Mouse (Mus musculus) gastrocnemius, postnatal 36 days (tissue): ENCODE data around the gene Dlec1. TPM values are rescaled to one million over a fixed set of nuclear protein-coding genes. Genes with fewer than 3 reads are reported as not detected.

Experiments used
- DNase-seq, 2 experiments: peaks; one replicate each; pipeline ENCODE4 v3.0.0; 2022
- intact Hi-C: fragments of 180-260 bp; cut with DNase I; formaldehyde crosslinking; loops from one replicate; pipeline ENCODE4 v1.15.1; 2025
- total RNA-seq, 2 experiments: library from RNA; stranded (reverse); gene quantifications; 2 replicates each; pipeline ENCODE4 v1.2.3; 2021

Dlec1 gene
- total RNA-seq, 2 experiments from 2014 or later, result not detected

DNA sequence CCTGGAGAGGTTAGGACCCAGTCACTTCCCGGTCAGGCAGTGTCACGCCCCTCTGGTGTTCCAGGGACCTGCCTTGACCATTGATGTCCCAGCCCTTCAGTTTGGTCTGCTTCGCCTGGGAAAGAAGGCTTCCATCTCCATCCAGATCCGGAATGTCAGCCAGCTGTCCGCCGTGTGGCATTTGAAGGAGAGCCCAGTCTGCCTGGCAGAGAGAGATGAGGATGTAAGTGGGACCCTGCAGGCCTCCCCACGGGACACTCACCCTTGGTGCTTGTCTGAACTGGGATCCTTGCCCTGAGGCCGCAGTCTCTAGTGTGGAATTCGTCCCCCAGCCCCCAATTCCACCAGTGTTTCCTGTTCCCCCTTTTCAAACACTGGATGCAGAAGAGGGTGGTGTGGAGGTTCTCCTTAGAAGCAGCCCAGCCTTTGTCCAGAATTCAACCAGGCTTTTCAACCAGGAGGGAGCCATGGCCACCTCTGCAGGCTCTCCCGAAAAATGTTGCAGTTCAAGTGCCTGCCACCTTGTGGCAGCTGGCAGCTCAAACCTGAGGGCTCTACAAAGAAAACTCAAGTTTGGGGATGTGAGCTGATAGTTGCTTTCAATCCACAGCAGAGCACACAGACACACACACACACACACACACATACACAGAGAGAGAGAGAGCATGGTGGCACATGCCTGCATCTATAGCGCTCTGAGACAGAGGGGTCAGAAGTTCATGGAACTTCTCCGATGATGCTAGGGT is 26.3 kb downstream of the Dlec1 start:
- no peak for DNase-seq
- intact Hi-C loops, result no loop called here

DNA sequence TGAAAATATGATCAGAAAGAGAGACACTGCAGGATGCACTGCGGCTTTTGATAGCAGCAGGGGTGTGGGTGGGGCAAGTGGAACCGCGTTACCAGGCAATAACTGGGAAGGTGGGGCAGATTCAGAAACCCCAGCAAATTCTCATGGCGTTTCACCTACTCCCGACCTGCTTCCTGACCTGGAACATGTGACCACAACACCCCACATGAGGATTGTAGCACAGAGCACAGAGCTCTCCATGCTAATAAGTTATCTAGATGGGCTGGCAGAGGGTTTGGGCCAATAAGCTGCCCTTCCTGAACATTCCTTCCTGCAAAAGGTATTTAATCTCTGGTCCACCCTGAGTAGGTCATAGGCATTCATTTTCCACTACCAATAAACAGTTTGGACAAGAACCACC is 28.4 kb downstream of the Dlec1 start:
- no peak for DNase-seq
- intact Hi-C loops, result no loop called here

DNA sequence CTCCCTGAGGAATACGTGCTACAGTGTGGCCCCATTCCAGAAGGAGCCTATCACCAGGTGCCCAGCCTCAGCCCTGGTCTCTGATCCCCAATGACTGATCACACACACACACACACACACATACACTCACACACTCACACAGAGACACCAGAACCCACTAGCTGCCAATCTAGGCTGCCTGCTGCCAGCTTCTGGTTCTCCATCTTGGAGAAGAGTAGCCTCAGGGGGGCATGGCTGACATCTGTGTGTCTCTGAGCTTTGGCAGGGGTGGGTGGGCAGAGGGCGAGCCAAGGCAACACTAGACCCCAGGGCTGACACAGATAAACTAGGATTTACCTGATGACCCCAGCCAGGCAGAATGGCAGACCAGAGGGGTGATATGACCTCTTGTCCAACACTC is 36.6 kb downstream of the Dlec1 start:
- intact Hi-C loops, result no loop called here
- DNase-seq, result no peak

DNA sequence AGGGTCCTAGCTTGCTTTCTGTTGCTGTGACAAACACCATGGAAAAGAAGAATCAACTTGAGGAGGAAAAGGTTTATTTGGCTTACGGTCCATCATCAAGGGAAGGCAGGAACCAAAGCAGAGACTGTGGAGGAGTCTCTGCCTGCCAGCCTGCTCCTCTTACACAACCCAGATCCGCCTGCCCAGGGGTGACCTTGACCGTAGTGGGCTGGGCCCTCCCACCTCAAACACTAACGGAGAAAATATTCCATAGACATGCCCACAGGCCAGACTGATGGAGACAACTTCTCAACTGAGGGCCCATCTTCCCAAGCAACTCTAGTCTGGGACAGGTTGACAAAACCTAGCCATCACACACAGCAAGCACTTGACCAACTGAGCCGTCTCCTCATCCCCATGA is 39.8 kb downstream of the Dlec1 start:
- intact Hi-C loops, result no loop called here
- no peak for DNase-seq

DNA sequence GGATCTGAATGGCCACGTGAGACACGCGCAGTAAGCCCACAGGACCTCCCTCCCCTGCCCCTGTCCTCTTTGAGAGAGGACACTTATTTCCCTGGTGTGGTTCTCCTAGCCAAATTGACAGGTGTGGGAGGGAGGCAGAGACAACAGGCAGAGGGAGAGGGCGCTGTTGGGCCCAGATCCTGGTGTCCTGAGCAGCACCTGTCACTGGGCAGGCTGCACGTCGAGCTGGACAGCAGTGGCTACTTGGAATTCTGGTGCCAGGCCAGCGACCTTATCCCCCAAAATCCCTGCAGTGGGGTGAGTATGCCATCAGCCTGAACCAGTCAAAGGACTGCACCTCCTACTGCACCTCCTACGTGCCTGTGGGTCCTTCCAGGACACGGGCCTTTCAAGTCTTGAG is 41.1 kb downstream of the Dlec1 start:
- intact Hi-C loops, result no loop called here
- DNase-seq, result no peak

DNA sequence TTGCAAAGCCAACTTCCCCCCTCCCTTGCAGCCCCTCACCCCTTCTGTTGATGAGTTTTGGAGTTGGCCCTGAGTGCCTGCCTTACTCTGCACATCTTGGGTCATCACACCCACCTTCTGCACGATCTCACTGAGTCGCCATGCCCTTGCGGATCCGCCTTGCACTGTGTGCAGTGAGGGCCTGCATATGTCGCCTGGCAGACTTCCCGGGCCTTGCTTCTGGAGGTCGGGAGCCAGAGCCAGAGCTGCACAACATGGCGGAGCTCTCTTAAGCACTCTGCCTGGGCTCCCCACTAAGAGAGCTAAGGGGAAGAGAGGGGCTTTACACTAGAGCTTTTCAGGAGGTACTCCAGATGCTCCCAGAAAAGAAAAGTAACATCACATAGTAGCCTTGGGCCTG is 42.4 kb downstream of the Dlec1 start:
- intact Hi-C loops, result no loop called here
- no peak for DNase-seq

DNA sequence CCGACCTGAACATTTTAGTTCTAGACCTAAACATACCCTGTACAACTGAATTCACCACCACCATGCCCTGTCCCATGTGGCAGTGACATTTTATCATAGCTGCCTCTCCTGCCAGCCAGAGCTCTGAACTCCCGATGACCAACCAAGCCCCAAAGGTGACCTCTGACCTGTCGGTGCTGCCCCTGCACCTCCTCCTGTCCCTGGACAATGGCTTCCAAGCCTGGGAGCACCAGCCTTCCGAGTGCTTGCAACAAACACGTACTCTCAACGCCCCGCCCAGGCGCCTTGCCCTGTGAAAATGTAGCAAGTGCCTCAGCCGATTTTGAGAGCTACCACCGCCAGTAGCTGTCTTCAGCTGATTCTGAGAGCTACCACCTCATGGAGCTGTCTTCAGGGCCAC is 42.9 kb downstream of the Dlec1 start:
- intact Hi-C loops, result no loop called here
- DNase-seq, result no peak

DNA sequence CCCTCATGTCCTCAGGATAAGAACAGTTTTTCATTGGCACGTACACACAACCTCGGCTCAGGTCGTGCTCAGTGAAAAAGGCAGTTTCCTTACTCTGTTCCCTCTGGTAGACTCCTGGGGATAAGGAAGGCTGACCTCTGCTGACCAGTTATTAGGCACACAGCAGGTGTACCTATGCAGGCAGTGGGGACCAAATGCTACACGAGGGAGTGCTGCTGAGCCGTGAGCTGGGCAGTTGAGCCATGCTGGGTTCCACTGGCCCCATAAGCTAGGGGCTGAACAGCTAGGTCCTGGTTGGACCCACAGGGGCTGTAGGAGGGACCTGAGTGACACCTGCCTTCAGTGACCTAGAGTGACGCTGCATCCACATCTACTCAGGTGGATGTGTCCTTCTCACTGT is 43.4 kb downstream of the Dlec1 start:
- intact Hi-C loops, result no loop called here

DNA sequence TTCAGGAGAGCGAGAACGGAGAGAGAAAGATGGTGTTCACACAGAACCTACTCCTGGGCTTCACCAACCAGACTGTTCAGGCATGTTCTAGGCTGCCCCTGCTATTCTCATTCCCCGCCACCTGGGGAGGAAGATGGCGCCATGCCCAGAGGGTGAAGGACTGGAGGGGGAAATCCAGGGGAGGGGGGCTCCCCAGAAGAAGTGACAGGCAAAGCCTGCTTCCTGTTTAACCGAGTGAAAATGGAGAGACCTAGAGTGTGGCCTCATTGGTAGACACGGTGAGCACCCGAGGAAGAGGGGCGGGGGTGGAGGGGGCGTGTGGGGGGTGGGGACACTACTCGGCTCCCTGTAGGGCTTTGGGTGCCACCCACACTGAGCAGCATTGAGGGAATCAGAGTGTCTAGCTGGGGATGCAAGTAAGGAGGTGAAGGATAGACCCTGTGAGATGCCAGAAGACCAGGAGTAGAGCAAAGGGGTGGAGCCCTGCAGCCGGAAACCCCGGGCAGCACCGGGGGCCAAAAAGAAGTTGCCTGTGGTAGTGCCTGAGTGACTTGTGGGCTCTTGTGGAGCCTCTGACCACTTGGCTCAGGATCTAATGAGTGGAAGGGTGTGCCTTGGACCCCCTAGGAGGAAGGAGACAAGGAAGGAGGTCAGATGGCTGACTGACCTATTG is 44.0 kb downstream of the Dlec1 start:
- DNase-seq, result no peak
- intact Hi-C loops, result no loop called here

More for the DNA sequence above, 43.4 kb downstream of the Dlec1 start:
- DNase-seq, result no peak

DNA sequence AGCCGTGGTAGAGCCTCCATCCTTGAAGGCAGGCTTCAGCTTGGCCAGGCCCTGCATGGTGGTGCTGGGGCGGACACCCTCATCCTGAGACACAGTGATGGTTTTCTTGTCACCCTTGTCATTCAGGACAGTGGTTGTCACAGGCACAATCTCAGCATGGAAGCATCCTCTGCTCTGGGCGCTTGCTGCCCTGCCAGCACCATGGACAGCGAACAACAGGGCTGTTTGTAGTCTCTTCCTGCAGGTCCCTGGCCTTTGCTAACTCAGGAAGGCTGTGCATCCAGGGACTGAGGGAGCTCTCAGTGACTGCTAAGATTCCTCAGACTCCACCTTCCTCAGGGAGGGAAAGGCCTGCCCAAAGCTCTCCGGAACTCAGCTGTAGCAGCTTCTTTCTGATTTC is 47.3 kb downstream of the Dlec1 start:
- no peak for DNase-seq
- intact Hi-C loops, result no loop called here

DNA sequence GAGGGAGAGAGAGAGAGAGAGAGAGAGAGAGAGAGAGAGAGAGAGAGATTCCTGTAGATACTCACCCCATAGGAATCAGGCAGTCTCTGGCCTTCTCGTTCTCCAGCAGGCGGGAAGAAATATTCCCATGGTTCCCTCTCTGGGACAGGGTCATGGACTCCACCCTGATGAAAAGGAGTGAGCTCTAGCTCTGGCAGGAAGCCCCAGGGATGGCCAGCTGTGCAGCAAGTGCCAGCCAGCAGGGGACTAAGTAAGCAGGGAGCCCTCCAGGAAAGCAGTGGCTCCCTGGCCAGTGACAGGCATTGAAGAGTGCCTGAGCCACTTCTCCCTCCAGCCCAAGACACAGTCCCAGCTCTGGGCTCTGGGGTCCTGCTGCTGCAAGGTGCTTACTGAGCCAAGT is 49.5 kb downstream of the Dlec1 start:
- intact Hi-C loops, result loop anchor here (5.0 kb wide), 1 partner anchor 286 kb away; no protein-coding TSS in a partner anchor
- DNase-seq, result no peak

DNA sequence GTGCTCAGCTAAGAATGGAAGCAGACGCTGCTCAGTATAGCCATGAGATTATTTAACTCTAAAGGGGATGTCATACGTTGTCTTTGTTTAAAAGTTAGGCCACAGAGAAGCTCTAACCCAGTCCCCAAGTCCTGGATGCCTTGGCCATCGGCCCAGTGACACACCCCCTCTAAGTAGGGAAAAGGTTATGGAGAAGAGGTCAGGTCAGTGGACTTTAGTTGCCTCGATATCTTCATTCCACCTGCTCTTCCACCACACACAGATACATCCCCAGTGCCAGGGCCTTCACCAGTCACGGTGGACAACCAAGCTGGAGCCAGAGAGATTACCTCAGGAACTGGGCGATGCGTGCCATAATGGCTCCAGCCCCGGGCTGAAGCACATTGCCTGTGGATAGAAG is 53.1 kb downstream of the Dlec1 start:
- DNase-seq, result no peak
- intact Hi-C loops, result loop anchor here (5.0 kb wide), 1 partner anchor 37 kb away; no protein-coding TSS in a partner anchor

DNA sequence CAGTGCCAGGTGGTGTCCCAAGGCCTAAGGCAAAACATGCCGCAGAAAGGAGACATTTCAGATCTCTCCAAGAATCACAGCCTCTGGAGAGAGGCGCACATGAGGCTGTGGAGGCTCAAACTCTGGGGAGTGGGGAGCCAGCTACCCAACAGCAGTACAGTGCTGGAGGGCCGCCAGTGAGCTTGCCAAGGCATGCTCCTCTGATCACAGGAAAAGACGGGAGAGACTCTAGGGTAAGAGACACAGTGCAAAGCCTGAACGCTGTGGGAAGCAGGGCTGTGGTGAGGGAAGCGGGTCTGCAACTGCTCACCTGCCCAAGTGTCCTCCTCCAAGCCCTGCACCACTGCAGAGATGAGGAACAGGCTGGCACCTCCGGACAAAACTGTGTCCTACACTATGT is 53.5 kb downstream of the Dlec1 start:
- DNase-seq, result no peak
- intact Hi-C loops, result loop anchor here (1.0 to 5.0 kb wide), 2 partner anchors 36 to 196 kb away; no protein-coding TSS in a partner anchor

DNA sequence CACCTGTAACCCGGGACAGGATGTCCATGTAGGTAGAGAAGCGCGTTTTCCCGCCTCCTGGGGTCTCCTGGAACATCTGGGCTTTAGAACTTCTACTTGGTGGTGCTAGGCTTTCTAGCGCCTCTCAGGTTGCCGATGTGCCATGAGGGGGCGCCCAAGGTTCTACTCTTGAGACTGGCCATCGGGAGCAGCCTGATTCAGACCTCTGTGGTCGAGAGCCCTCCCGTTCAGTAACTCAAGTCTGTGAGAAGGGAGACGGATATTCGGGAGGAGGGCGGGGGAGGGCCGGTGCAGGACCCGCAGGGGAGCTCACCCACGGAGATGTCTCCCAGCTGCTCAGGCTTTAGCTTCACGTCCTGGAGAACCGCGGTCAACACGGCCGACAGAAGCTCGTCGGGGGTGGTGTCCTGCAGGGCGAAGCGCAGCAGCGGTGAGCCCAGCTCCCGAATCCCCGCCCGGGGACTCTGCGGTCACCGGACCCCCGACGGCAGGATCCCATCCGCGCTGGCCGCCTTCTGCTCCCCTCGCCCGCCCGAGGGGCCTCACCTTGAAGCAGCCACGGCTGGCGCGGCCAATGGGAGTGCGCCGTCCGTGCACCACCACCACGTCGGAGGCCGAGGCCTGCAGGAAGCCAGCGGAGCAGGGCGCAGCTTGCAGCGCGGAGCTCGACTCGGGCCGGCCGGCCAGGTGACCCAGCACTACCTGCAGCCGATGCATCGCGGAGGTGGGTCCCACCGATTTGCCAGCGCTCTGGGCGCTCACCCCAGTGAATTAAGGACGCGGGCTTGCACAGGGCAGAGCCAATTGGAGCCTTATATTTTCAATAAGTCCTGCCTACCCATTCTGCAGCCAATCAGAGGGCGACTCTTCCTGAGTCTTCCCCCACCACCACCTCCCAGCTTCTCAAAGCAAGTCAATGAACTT is 54.3 kb downstream of the Dlec1 start, which contains the start of gene Acaa1b:
Acaa1b (minus strand) TSS at position 816 of the 924 bp plus-strand sequence.
- intact Hi-C loops, result loop anchor here (1.0 to 5.0 kb wide), 2 partner anchors 36 to 196 kb away; no protein-coding TSS in a partner anchor
- DNase-seq, result peak; percentile 66 to 74

DNA sequence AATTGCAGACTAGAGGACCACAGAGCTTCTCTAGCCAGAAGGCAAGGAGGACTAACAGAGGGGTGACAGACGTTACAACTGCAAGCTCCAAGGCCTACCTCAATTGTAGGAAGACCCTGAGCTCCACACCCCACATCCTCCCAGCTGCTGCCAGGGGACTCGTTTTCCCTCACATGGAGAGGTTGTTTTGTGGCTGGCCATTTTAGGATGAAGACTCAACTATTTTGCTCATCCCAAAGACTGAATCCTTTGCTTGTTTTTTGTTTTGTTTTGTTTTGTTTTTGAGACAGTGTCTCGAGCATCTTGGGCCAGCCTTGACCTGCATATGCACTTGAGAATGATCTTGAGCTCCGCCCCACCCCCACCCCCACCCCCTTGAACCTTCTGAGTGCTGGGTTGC is 56.6 kb downstream of the Dlec1 start, which contains the start of gene Gm47289:
Gm47289 (plus strand) TSS at position 301 of the 400 bp plus-strand sequence.
- intact Hi-C loops, result loop anchor here (5.0 kb wide), 1 partner anchor 33 kb away; no protein-coding TSS in a partner anchor
- DNase-seq, result no peak

DNA sequence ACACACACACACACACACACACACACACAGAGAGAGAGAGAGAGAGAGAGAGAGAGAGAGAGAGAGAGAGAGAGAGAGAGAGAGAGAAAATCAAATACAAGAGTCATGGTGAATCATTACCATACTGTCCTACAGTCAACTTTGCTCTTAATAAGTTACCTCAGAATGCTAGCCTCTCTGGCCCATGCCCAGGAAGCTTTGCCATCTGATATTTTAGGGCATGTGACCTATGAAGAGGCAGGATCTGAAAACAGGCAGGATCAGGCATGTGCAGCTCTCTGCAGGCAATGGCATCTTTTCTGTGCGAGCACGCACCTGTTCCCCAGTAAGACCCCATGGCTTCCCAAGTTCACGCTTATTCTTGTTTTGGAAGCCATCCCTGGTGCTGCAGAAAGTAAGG is 58.4 kb downstream of the Dlec1 start:
- no peak for DNase-seq
- intact Hi-C loops, result no loop called here

DNA sequence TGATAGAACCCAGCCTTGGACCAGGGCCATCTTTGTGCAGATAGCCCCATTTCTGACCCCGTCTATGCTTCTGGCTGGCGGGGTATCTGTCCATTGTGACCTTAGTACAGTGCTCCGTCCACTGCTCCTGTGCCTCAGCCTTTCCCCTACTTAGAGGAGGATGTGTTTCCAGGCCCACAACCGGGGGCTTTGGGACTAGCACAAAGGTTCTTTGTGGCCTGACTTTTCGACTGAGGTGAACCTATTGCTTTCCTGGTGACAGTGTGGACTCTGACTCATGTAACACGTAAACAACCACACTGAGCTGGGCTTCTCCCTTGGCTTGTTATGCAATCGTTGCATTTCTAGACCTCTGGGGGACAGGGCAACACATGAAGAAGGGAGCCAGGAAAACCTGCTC is 62.5 kb downstream of the Dlec1 start:
- intact Hi-C loops, result no loop called here

DNA sequence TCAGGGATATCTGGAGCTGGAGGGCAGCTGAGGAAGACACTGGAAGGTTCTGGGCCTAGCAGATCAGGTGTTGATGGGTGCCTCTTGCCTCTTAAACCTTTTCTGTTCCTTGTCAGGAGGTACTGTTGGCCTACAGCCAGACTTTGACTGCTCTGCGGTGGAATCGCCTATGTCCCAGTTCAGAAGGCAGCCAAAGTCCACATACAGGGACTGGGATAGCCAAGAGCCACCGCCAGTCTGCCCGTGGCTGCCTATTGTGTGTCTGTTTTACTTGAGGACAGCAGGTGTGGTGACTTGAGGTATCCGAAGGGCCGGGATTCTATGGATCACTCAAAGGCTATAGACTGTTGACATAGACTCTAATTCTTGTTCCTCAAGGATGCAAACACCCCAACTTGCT is 63.3 kb downstream of the Dlec1 start:
- no peak for DNase-seq
- intact Hi-C loops, result no loop called here

More for the DNA sequence above, 62.5 kb downstream of the Dlec1 start:
- DNase-seq, result no peak

DNA sequence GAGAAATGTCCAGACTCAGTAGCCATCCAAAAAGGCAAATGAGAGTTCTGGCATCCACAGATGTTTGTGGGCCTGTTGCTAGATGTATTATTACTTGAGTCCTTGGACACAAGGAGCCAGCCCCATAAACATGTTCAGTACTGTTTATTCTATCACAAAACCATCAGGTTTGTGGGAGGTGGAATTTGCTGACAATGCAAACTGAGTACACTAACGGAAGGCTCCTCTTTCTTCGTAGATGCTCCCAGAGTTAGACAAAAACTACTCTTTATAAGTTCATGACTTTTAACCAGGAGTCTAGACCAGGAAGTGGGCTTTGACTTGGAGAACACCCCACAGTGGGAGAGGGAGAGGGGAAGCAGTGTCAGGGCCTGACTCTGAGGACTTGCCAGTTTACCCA is 65.3 kb downstream of the Dlec1 start:
- intact Hi-C loops, result no loop called here
- no peak for DNase-seq

DNA sequence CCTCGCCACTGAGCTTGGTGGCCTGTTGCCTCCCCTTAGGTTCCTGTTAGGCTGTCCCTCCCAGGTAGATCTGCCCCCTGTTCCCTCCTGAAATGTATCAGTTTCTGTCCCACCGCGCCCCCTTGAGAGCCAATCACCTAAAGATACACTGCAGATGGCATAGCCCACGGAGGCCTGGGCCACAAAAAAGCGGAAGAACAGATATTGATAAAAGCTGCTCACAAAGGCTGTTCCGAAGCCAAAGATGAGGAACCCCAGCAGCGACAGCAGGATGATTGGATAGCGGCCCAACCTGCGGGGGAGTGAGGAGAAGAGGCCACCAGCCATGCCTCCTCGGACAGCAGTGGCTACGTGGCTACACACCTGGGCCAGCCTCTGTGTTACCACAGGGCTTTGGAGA is 77.0 kb downstream of the Dlec1 start:
- no peak for DNase-seq
- intact Hi-C loops, result no loop called here

DNA sequence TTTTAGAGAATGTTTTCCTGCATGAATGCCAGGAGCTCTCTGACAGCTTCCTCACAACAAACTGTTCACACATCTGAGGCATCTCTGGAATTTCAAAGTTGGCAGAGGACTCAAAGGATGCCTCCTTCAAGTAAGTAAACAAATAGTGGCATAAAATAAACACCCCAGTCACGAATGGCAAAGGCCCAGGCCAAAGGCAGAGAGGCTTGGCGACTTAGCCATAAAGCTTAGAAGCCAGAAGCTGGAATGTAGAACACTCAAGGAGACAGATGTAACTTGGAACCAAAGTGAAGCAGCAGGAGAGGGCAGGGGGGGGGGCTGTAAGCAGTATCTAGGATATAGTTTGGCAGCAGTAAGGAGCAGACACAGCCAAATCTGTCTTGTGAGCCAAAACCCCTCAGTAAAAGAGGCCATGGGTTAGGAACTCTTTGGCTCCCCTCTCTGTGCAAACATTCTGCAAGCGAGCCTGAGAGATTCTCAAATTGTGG is 79.0 kb downstream of the Dlec1 start:
- intact Hi-C loops, result no loop called here

More for the DNA sequence above, 79.0 kb downstream of the Dlec1 start:
- DNase-seq, result no peak
